Mouse (Mus musculus): ENCODE data around the gene Ptpn3. TPM values are rescaled to one million over a fixed set of nuclear protein-coding genes. Genes with fewer than 3 reads are reported as not detected.

Ptpn3 gene
- polyA plus RNA-seq, 1 experiment from 2014 or later: 2.7 TPM

DNA sequence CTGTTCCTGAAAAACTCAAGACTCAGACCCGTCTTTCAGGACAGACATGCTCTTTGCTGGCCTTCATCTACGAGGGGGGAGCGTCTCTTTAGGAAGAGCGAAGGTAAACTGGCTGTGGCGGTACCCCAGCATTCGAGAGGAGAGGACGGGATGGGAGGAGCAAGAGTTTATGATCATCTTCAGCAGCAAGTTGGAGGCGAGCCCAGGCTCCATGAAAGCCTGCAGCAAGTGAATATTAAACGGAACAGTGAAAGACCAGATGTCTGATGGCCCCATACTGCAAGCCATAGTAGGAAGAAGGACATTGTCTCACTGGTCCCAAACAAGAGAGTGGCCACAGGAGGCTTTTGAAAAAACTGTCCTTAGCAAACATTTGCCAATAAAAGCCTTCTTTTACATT, 70.3 kb downstream of the Ptpn3 start:
- H3K9ac ChIP-seq (ENCODE audit: low read length): no peak overlapping the region
- WGBS: 85% methylated on average over 9 of the region's 9 CpGs

DNA sequence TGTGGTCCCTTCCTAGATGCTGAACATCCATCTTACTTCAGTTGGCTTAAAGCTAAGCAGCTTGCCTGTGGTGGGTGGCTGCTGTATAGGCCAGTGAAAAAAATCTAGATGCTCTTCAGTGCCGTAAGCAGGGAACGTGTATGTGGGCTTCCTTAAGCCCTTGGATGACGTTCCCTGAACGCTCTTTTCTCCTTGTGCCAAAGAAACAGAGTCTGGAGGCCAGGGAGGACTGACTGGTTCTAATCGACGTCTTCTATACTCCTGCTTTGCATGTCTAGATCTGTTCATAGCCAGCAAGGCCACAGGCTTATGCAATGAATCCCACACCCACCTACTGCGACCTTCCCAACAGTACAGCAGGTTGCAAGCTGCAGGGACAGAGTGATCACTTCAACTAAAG, 71.3 kb downstream of the Ptpn3 start:
- ATAC-seq (ENCODE audit: insufficient read depth, low FRiP score, low TSS enrichment) (no peak), DNase-seq (ENCODE audit: low spot score) (peak; percentile 6)
- Histone ChIP-seq H3K27ac (ENCODE audit: low read depth, low read length) (no peak overlapping the region), H3K4me3 (ENCODE audit: low read depth, low read length) (no peak overlapping the region), H3K9me3 (ENCODE audit: control insufficient read depth, low read length) (no peaks in the 10 kb centered on the region), H3K27me3 (ENCODE audit: control insufficient read depth, insufficient read depth, low read length) (no peaks in the 10 kb centered on the region), H3K36me3 (ENCODE audit: control insufficient read depth, insufficient read depth, low read length) (no peaks in the 10 kb centered on the region), H3K4me1 (ENCODE audit: control insufficient read depth, insufficient read depth, low read length) (no peaks in the 10 kb centered on the region), H3K9ac (ENCODE audit: low read length) (no peak overlapping the region), H3K4me2 (ENCODE audit: low read depth) (no peak overlapping the region)
- 90% methylated on average over 7 of the region's 7 CpGs for WGBS

More for the DNA sequence above, 70.3 kb downstream of the Ptpn3 start:
- no peaks in the 10 kb centered on the region for H3K4me1 ChIP-seq (ENCODE audit: control insufficient read depth, insufficient read depth, low read length)
- ATAC-seq (ENCODE audit: insufficient read depth, low FRiP score, low TSS enrichment) (no peak), DNase-seq (ENCODE audit: low spot score) (no peak)
- no peak overlapping the region for H3K4me3 ChIP-seq (ENCODE audit: low read depth, low read length)
- no peaks in the 10 kb centered on the region for H3K27me3 ChIP-seq (ENCODE audit: control insufficient read depth, insufficient read depth, low read length)
- no peaks in the 10 kb centered on the region for H3K36me3 ChIP-seq (ENCODE audit: control insufficient read depth, insufficient read depth, low read length)
- H3K27ac ChIP-seq (ENCODE audit: low read depth, low read length): no peak overlapping the region
- H3K4me2 ChIP-seq (ENCODE audit: low read depth): no peak overlapping the region
- no peaks in the 10 kb centered on the region for H3K9me3 ChIP-seq (ENCODE audit: control insufficient read depth, low read length)

DNA sequence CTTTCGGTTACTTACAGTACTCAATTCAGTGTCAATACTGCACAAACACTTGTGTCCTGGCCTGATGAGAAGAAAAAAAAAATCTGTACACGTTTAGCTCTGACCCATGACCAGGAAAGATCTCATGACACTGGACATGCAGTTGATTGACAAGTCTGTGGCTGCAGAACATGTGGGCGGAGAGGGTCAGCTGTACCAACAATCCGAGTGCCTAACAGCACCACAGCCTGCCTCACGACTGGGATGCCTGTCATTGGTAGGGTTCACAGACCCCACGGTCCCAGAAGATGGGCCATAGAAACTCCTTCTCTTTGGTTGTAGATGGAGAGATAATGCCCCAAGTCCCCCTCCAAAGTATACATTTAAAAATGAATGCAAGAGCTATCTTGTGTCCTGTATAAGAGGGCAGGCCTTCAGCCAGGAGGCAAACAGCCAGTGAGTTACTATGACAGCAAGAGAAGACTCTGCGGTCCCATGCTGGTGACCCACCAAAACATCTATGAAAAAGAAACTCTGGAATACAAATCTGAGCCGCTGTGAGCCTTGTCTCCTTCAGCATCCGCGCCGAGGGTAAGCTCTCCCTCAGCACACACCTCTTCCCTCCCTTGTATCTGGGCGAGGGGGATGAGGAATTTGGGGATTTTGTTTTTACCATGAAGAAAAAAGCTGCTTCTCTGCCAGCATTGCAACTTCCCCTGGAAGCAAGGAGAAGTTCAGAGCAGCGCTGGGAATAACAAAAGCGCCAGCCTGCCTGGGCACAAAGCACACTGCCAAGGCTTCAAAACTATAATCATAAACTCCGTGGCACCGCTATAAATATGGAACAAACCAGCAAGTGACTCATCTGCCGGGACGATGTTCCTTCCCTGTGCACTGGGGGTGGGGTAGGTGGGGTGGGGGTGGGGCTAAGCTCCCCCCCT, 72.8 kb downstream of the Ptpn3 start:
- Histone ChIP-seq H3K27ac (ENCODE audit: low read depth, low read length) (no peak overlapping the region), H3K9ac (ENCODE audit: low read length) (no peak overlapping the region), H3K4me2 (ENCODE audit: low read depth) (no peak overlapping the region), H3K4me1 (ENCODE audit: control insufficient read depth, insufficient read depth, low read length) (no peaks in the 10 kb centered on the region), H3K27me3 (ENCODE audit: control insufficient read depth, insufficient read depth, low read length) (no peaks in the 10 kb centered on the region), H3K9me3 (ENCODE audit: control insufficient read depth, low read length) (no peaks in the 10 kb centered on the region), H3K36me3 (ENCODE audit: control insufficient read depth, insufficient read depth, low read length) (no peaks in the 10 kb centered on the region), H3K4me3 (ENCODE audit: low read depth, low read length) (no peak overlapping the region)
- WGBS: 79% methylated on average over 18 of the region's 18 CpGs
- DNase-seq (ENCODE audit: low spot score): peak; percentile 5
- ATAC-seq (ENCODE audit: insufficient read depth, low FRiP score, low TSS enrichment): no peak

DNA sequence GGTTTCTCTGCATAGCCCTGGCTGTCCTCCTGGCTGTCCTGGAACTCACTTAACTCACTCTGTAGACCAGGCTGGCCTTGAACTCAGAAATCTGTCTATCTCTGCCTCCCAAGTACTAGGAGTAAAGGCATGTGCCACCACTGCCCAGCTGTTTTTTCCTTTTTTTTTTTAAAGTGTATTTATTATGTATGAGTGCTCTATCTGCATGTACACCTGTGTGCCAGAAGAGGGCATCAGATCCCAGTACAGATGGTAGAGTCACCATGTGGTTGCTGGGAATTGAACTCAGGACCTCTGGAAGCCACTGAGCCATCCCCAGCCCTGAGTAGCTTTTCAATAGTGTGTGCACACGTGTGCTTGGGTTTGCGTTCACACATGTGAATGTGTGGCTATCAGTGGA, 76.9 kb downstream of the Ptpn3 start:
- Histone ChIP-seq H3K27ac (ENCODE audit: low read depth, low read length) (no peak overlapping the region), H3K9me3 (ENCODE audit: control insufficient read depth, low read length) (no peaks in the 10 kb centered on the region), H3K36me3 (ENCODE audit: control insufficient read depth, insufficient read depth, low read length) (no peaks in the 10 kb centered on the region), H3K27me3 (ENCODE audit: control insufficient read depth, insufficient read depth, low read length) (no peaks in the 10 kb centered on the region), H3K4me1 (ENCODE audit: control insufficient read depth, insufficient read depth, low read length) (no peaks in the 10 kb centered on the region), H3K4me2 (ENCODE audit: low read depth) (no peak overlapping the region), H3K4me3 (ENCODE audit: low read depth, low read length) (no peak overlapping the region), H3K9ac (ENCODE audit: low read length) (no peak overlapping the region)
- DNase-seq (ENCODE audit: low spot score): no peak
- WGBS: 100% methylated on average over 2 of the region's 2 CpGs
- ATAC-seq (ENCODE audit: insufficient read depth, low FRiP score, low TSS enrichment): no peak

DNA sequence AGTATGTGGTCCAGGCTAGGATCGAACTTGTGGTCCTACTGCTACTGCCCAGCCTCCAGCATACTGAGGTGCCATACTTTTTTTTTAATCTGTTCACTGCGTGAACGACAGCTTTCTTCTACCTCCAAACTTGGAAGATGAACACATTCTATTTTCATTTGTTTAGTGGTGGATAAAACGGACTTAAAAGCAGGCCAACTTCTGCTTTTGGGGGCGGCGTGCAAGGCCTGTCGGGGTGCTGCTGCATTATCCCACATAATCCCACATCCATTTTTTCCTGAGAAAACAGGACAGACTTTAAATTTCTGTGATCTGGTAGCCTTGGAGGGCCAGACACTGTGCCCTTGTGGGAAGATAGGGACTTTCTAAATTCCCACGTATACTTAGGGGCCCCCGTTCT, 83.9 kb downstream of the Ptpn3 start:
- ATAC-seq (ENCODE audit: insufficient read depth, low FRiP score, low TSS enrichment) (no peak), DNase-seq (ENCODE audit: low spot score) (no peak)
- Histone ChIP-seq H3K9ac (ENCODE audit: low read length) (no peak overlapping the region), H3K4me2 (ENCODE audit: low read depth) (no peak overlapping the region), H3K27ac (ENCODE audit: low read depth, low read length) (no peak overlapping the region), H3K36me3 (ENCODE audit: control insufficient read depth, insufficient read depth, low read length) (no peaks in the 10 kb centered on the region), H3K4me3 (ENCODE audit: low read depth, low read length) (no peak overlapping the region), H3K27me3 (ENCODE audit: control insufficient read depth, insufficient read depth, low read length) (no peaks in the 10 kb centered on the region), H3K9me3 (ENCODE audit: control insufficient read depth, low read length) (no peaks in the 10 kb centered on the region), H3K4me1 (ENCODE audit: control insufficient read depth, insufficient read depth, low read length) (no peaks in the 10 kb centered on the region)
- 84% methylated on average over 9 of the region's 9 CpGs for WGBS

DNA sequence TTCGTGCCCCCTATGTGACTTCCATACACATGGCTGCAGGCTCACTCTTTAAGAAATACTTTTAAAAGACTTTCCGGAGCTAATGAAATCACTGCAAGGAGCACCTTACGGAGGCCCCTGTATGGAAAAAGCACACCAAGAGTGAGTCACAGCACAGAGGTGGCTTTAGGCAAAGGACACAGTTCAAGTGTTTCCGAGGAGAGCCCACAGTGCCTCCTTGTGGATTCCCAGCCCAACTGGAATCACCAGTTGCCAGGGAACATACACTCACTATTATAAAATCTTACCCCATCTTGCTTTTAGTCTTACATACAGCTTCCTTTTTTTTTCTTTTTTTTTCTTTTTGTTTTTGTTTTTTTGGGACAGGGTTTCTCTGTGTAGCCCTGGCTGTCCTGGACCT, 85.1 kb downstream of the Ptpn3 start:
- Histone ChIP-seq H3K36me3 (ENCODE audit: control insufficient read depth, insufficient read depth, low read length) (no peaks in the 10 kb centered on the region), H3K27ac (ENCODE audit: low read depth, low read length) (no peak overlapping the region), H3K9ac (ENCODE audit: low read length) (no peak overlapping the region), H3K4me3 (ENCODE audit: low read depth, low read length) (no peak overlapping the region), H3K27me3 (ENCODE audit: control insufficient read depth, insufficient read depth, low read length) (no peaks in the 10 kb centered on the region), H3K9me3 (ENCODE audit: control insufficient read depth, low read length) (no peaks in the 10 kb centered on the region), H3K4me2 (ENCODE audit: low read depth) (no peak overlapping the region), H3K4me1 (ENCODE audit: control insufficient read depth, insufficient read depth, low read length) (no peaks in the 10 kb centered on the region)
- ATAC-seq (ENCODE audit: insufficient read depth, low FRiP score, low TSS enrichment) (no peak), DNase-seq (ENCODE audit: low spot score) (no peak)
- 87% methylated on average over 4 of the region's 4 CpGs for WGBS

DNA sequence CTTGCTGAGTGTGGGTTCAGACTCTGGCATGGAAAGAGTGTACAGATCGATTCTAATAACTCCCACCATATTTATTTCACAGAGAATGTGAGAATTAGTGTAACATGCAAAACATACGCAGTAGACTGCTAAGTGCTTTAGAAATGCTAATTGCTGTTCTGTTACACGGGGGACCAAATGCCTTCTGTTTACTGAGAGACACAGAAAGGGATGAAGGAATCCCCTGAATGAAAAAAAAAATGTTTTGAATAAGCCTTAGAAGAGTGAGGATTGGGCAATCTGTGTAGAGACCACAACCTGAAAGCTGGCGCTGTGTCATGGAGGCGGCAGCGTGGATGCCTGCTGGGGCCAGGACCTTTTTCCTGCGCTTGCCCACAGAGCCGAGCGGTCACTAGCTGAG, 86.8 kb downstream of the Ptpn3 start:
- Histone ChIP-seq H3K9ac (ENCODE audit: low read length) (no peak overlapping the region), H3K27ac (ENCODE audit: low read depth, low read length) (no peak overlapping the region), H3K36me3 (ENCODE audit: control insufficient read depth, insufficient read depth, low read length) (no peaks in the 10 kb centered on the region), H3K27me3 (ENCODE audit: control insufficient read depth, insufficient read depth, low read length) (no peaks in the 10 kb centered on the region), H3K4me2 (ENCODE audit: low read depth) (no peak overlapping the region), H3K9me3 (ENCODE audit: control insufficient read depth, low read length) (no peaks in the 10 kb centered on the region), H3K4me3 (ENCODE audit: low read depth, low read length) (no peak overlapping the region), H3K4me1 (ENCODE audit: control insufficient read depth, insufficient read depth, low read length) (no peaks in the 10 kb centered on the region)
- DNase-seq (ENCODE audit: low spot score): no peak
- ATAC-seq (ENCODE audit: insufficient read depth, low FRiP score, low TSS enrichment): no peak
- 85% methylated on average over 9 of the region's 9 CpGs for WGBS

DNA sequence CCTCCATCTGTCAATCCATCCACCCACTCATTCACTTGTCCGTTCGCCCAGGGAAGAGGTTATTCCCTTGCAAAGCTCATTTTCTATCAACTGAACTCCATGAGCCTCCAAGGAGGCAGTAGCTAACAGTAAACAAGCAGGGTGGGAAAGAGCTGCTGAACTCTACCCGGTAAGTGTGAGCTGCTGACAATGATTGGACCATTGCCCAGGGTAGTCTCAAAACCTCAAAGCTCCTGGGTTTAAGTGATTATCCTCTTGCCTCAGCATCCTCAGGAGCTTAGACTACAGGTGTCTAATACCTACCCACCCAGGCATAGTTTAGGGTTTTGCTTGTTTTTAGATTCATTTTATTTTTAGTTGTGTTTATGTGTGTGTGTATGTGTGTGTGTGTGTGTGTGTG, 87.5 kb downstream of the Ptpn3 start:
- Histone ChIP-seq H3K4me3 (ENCODE audit: low read depth, low read length) (no peak overlapping the region), H3K4me2 (ENCODE audit: low read depth) (no peak overlapping the region), H3K9ac (ENCODE audit: low read length) (no peak overlapping the region), H3K36me3 (ENCODE audit: control insufficient read depth, insufficient read depth, low read length) (no peaks in the 10 kb centered on the region), H3K27ac (ENCODE audit: low read depth, low read length) (no peak overlapping the region), H3K4me1 (ENCODE audit: control insufficient read depth, insufficient read depth, low read length) (no peaks in the 10 kb centered on the region), H3K9me3 (ENCODE audit: control insufficient read depth, low read length) (no peaks in the 10 kb centered on the region), H3K27me3 (ENCODE audit: control insufficient read depth, insufficient read depth, low read length) (no peaks in the 10 kb centered on the region)
- DNase-seq (ENCODE audit: low spot score): no peak
- WGBS: 85% methylated on average over 3 of the region's 3 CpGs
- no peak for ATAC-seq (ENCODE audit: insufficient read depth, low FRiP score, low TSS enrichment)

DNA sequence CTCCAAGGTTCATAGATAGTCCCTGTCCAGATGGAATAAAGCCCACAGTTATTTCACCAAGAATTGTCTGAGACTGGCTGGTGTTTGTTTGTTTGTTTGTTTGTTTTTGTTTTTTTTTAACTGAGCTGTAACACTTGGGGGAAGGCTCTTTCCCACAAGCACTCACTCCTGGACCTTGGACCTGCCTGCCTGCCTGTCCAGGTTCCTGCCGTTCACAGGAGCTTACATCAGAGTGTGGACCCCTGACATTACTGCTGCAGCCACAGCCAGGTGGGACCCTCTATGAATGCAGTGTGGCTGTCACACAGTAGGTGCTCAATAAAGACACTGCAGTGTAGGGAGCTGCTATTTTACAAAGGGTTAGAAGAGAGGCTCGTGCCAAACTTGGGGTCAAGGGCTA, 89.9 kb downstream of the Ptpn3 start:
- no peaks in the 10 kb centered on the region for H3K9me3 ChIP-seq (ENCODE audit: control insufficient read depth, low read length)
- no peaks in the 10 kb centered on the region for H3K27me3 ChIP-seq (ENCODE audit: control insufficient read depth, insufficient read depth, low read length)
- H3K27ac ChIP-seq (ENCODE audit: low read depth, low read length): no peak overlapping the region
- WGBS: 75% methylated on average over 2 of the region's 2 CpGs
- no peak overlapping the region for H3K9ac ChIP-seq (ENCODE audit: low read length)
- H3K4me1 ChIP-seq (ENCODE audit: control insufficient read depth, insufficient read depth, low read length): no peaks in the 10 kb centered on the region
- no peaks in the 10 kb centered on the region for H3K36me3 ChIP-seq (ENCODE audit: control insufficient read depth, insufficient read depth, low read length)
- H3K4me2 ChIP-seq (ENCODE audit: low read depth): no peak overlapping the region
- no peak for DNase-seq (ENCODE audit: low spot score)
- no peak for ATAC-seq (ENCODE audit: insufficient read depth, low FRiP score, low TSS enrichment)
- H3K4me3 ChIP-seq (ENCODE audit: low read depth, low read length): no peak overlapping the region

Measured in neural tube, embryonic 11.5 days (tissue).